Mouse (Mus musculus) Patski (cell line): ENCODE data around the gene Lrrc4. TPM values are rescaled to one million over a fixed set of nuclear protein-coding genes. Genes with fewer than 3 reads are reported as not detected.

ENCODE experiments used
- ATAC-seq: fragments of 100-300 bp; one replicate; pipeline ENCODE4 v1.8.0; 2021
- CTCF ChIA-PET: fragments of 350-600 bp; sonication (Branson Sonifier 250); formaldehyde crosslinking; loops from one replicate; lab custom pipeline; 2022; ENCODE audit warnings: inconsistent platforms; lab: Charles Lee
- POLR2A ChIA-PET: fragments of 350-600 bp; sonication (Branson Sonifier 250); formaldehyde crosslinking; loops from one replicate; lab custom pipeline; 2022; ENCODE audit warnings: antibody characterized with exemption, inconsistent platforms; lab: Charles Lee
- DNase-seq: peaks from one replicate; pipeline ENCODE4 v3.0.0-alpha.2; 2011; ENCODE audit warnings: low read depth, low spot score
- H3K27me3 ChIP-seq: fragments of 371-371 bp; one replicate; pipeline ENCODE4 v1.5.1; 2021
- CTCF ChIP-seq: fragments of 100-300 bp; IDR thresholded peaks from one replicate; pipeline ENCODE4 v1.5.1; 2021
- in situ Hi-C: fragments of 300-500 bp; cut with MboI; formaldehyde crosslinking; loops from 3 replicates; pipeline ENCODE4 v1.11.1; 2018; ENCODE audit warnings: low pct_unique_long_range_greater_than_20kb, mixed read lengths
- polyA plus RNA-seq: library from polyadenylated mRNA; unstranded; gene quantifications from one replicate; pipeline ENCODE4 v1.2.3, GENCODE M21; 2021

Gene Lrrc4
- polyA plus RNA-seq, 1 experiment from 2014 or later: not detected

- CTCF ChIA-PET: no interaction called here
These were observed 94.9 kb downstream of the Lrrc4 start for GRCm38 (mm10) chr6:28736665-28737064.

GRCm38 (mm10) chr6:28735116-28735515 is 96.4 kb downstream of the Lrrc4 start:
- CTCF ChIA-PET: interaction anchor here (0.9 to 1.8 kb wide), 3 partner anchors 17 to 24 kb away, joined by 3 to 6 read pairs (median 4); no protein-coding TSS in a partner anchor

More at GRCm38 (mm10) chr6:28736665-28737064, 94.9 kb downstream of the Lrrc4 start:
- in situ Hi-C loops: no loop called here
- DNase-seq (no peak), ATAC-seq (no peak)
- no peak for TF ChIP-seq CTCF
- POLR2A ChIA-PET: no interaction called here
- no peaks in the 10 kb centered on the region for H3K27me3 ChIP-seq

GRCm38 (mm10) chr6:28733884-28734647 is 97.5 kb downstream of the Lrrc4 start:
- DNase-seq: no peak
- ChIA-PET CTCF (interaction anchor here (0.9 to 1.8 kb wide), 5 partner anchors 12 to 23 kb away, joined by 3 to 6 read pairs (median 4); no protein-coding TSS in a partner anchor), POLR2A (interaction anchor here (1.1 to 1.3 kb wide), 2 partner anchors 10 to 55 kb away, joined by 3 read pairs; no protein-coding TSS in a partner anchor)
- no peak for TF ChIP-seq CTCF
- ATAC-seq: no peak
- in situ Hi-C loops: no loop called here
- H3K27me3 ChIP-seq: no peaks in the 10 kb centered on the region

More at GRCm38 (mm10) chr6:28735116-28735515, 96.4 kb downstream of the Lrrc4 start:
- DNase-seq (no peak), ATAC-seq (no peak)
- POLR2A ChIA-PET: interaction anchor here (0.6 to 1.1 kb wide), 2 partner anchors 14 to 54 kb away, joined by 3 read pairs; no protein-coding TSS in a partner anchor
- no peak for TF ChIP-seq CTCF
- in situ Hi-C loops: no loop called here
- no peaks in the 10 kb centered on the region for H3K27me3 ChIP-seq

GRCm38 (mm10) chr6:28731246-28731645 is 100.3 kb downstream of the Lrrc4 start:
- TF ChIP-seq CTCF: no peak
- in situ Hi-C loops: no loop called here
- POLR2A ChIA-PET: no interaction called here
- DNase-seq (no peak), ATAC-seq (peak; percentile 51)
- CTCF ChIA-PET: no interaction called here
- no peaks in the 10 kb centered on the region for H3K27me3 ChIP-seq

GRCm38 (mm10) chr6:28729649-28730048 is 101.9 kb downstream of the Lrrc4 start:
- ChIA-PET CTCF (interaction anchor here (2.3 kb wide), 1 partner anchor 9 kb away, joined by 5 read pairs; no protein-coding TSS in a partner anchor), POLR2A (no interaction called here)
- in situ Hi-C loops: no loop called here
- no peak for ATAC-seq
- no peak for TF ChIP-seq CTCF
- no peak for DNase-seq
- H3K27me3 ChIP-seq: no peaks in the 10 kb centered on the region

GRCm38 (mm10) chr6:28729236-28729635 is 102.3 kb downstream of the Lrrc4 start:
- in situ Hi-C loops: no loop called here
- CTCF ChIA-PET: interaction anchor here (2.3 kb wide), 1 partner anchor 10 kb away, joined by 5 read pairs; no protein-coding TSS in a partner anchor
- H3K27me3 ChIP-seq: no peaks in the 10 kb centered on the region
- TF ChIP-seq CTCF: no peak
- DNase-seq: no peak
- no peak for ATAC-seq
- POLR2A ChIA-PET: interaction anchor here (0.5 kb wide), 1 partner anchor 25 kb away, joined by 3 read pairs; no protein-coding TSS in a partner anchor

GRCm38 (mm10) chr6:28724776-28725175 is 106.8 kb downstream of the Lrrc4 start:
- in situ Hi-C loops: no loop called here
- TF ChIP-seq CTCF: no peak
- ChIA-PET CTCF (interaction anchor here (0.8 to 2.4 kb wide), 2 partner anchors 15 to 38 kb away, joined by 3 to 8 read pairs; no protein-coding TSS in a partner anchor), POLR2A (no interaction called here)
- no peak for DNase-seq
- H3K27me3 ChIP-seq: no peaks in the 10 kb centered on the region
- ATAC-seq: no peak

GRCm38 (mm10) chr6:28723059-28723458 is 108.5 kb downstream of the Lrrc4 start:
- ChIA-PET CTCF (no interaction called here), POLR2A (no interaction called here)
- in situ Hi-C loops: no loop called here
- DNase-seq (no peak), ATAC-seq (no peak)
- no peak for TF ChIP-seq CTCF
- H3K27me3 ChIP-seq: no peaks in the 10 kb centered on the region

GRCm38 (mm10) chr6:28720391-28721171 is 111.0 kb downstream of the Lrrc4 start:
- TF ChIP-seq CTCF: no peak
- DNase-seq (no peak), ATAC-seq (no peak)
- ChIA-PET POLR2A (interaction anchor here (0.7 to 1.4 kb wide), 2 partner anchors 13 to 63 kb away, joined by 3 read pairs; no protein-coding TSS in a partner anchor), CTCF (interaction anchor here (1.3 kb wide), 1 partner anchor 22 kb away, joined by 3 read pairs; no protein-coding TSS in a partner anchor)
- in situ Hi-C loops: no loop called here
- no peaks in the 10 kb centered on the region for H3K27me3 ChIP-seq

GRCm38 (mm10) chr6:28717845-28718237 is 113.7 kb downstream of the Lrrc4 start:
- no peaks in the 10 kb centered on the region for H3K27me3 ChIP-seq
- ATAC-seq (no peak), DNase-seq (no peak)
- ChIA-PET POLR2A (no interaction called here), CTCF (no interaction called here)
- no peak for TF ChIP-seq CTCF
- in situ Hi-C loops: no loop called here
